Mouse (Mus musculus) ES-Bruce4 (cell line): ENCODE data around the gene Kcnq4.

Source experiments
- CTCF ChIP-seq: IDR thresholded peaks from one replicate; pipeline ENCODE4 v1.8.1; 2011; ENCODE audit warnings: low read depth, low read length
- EP300 ChIP-seq: IDR thresholded peaks from 2 replicates; pipeline ENCODE4 v1.6.1; 2011; ENCODE audit warnings: low read depth, low read length; ENCODE audit not compliant: insufficient read depth
- POLR2A ChIP-seq: IDR thresholded peaks from one replicate; pipeline ENCODE4 v1.8.1; 2011; ENCODE audit warnings: low read length; ENCODE audit not compliant: insufficient read depth

DNA sequence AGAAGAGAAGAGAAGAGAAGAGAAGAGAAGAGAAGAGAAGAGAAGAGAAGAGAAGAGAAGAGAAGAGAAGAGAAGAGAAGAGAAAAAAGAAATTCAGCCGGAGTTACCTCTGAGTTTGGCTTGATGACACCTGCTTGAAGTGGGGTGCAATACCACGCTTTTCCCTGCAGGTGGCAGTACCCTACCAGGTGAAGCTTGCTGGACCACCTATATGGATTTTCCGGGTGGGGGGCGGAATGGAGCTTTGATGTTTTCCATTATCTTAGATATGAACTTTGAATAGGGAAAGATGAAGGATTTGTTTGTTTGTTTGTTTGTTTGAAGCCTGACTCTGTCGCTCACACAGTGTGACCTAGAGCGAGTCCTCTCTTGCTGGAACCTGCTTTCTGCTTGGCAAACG lies 67.5 kb downstream of the Kcnq4 start:
- TF ChIP-seq CTCF (peak; percentile 74), POLR2A (no peak), EP300 (no peak)
